Mouse (Mus musculus): ENCODE results near the gene Scd3. TPM values are rescaled to one million over a fixed set of nuclear protein-coding genes. Genes with fewer than 3 reads are reported as not detected.
A peak's percentile ranks its signal among the peaks of the same experiment; 100 is the strongest.
"Not testable (repeated sequence)": the region's sequence is repeated elsewhere in the genome, so short reads cannot be mapped to it uniquely, and the experiment has no call there.

Scd3 gene
- total RNA-seq, 1 experiment from 2014 or later: not detected

DNA sequence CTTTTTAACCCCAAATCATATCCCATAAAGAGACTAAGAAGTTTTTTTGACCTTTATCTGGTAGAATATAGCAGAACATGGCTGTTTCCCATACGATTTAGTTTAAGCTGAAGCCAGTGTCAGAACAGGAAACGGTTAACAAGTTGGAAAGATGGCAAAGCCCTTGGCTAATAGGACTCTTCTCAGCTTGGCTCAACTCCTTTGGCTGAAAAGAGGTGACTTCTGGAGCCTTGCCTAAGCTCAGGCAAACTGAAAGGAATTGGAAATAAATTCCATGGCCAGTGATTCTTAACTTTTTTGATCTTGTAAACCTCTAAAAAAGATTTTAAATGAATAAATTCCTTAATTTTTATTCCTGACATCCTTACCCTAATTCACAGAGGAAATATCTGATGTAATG, 26.7 kb downstream of the Scd3 start:
- no peak for ATAC-seq (replicated peaks; ENCODE audit: insufficient number of reproducible peaks, low FRiP score, low TSS enrichment, poor library complexity, severe bottlenecking)

- ATAC-seq (replicated peaks; ENCODE audit: insufficient number of reproducible peaks, low FRiP score, low TSS enrichment, poor library complexity, severe bottlenecking): no peak
These were observed 27.1 kb downstream of the Scd3 start for GRCm38 (mm10) chr19:44230212-44230611.

- no peak for ATAC-seq (replicated peaks; ENCODE audit: insufficient number of reproducible peaks, low FRiP score, low TSS enrichment, poor library complexity, severe bottlenecking)
These were observed 28.6 kb downstream of the Scd3 start for GRCm38 (mm10) chr19:44231608-44232151.

DNA sequence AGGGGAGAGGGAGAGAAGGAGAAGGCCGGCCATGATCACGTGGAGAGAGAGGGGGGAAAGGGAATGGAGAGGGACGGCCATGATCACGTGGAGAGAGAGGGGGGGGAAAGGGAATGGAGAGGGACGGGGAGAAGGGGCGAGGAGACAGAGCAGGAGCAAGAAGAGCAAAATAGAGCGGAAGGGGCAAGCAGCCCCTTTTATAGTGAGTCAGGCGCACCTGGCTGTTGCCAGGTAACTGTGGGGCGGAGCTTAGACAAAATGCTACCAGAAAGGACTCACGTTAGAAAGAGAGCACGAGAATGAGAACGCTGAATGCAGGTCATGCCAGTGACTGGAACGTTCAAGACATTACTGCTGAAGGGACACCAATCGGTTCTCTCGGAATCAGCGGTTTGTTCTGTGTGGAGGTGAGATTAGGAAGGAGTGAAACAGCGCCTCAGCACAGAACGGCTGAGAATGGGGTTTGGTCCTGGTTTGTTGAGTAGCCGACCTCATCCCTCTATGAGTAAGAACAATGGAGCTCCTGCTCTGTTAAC, 34.5 kb downstream of the Scd3 start:
- ATAC-seq (replicated peaks; ENCODE audit: insufficient number of reproducible peaks, low FRiP score, low TSS enrichment, poor library complexity, severe bottlenecking): no peak

DNA sequence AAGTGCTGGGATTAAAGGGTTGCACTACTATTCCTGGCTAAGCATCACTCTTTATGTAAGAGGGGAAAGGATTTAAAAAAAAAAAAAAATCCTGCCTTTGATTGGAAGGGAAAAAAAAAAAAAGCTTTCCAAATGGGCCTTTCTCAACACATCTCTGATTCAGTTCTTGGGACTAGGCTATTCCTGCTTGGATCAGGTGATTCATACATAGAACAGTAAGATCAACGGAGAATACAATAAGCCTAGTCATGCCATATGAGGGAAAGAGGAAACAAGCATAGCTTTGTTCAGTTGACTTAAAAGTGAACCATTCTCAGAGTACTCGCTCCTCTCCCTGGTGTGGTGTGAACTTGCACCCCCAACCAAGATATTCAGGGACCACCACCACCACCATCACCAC, 35.8 kb downstream of the Scd3 start:
- no peak for ATAC-seq (replicated peaks; ENCODE audit: insufficient number of reproducible peaks, low FRiP score, low TSS enrichment, poor library complexity, severe bottlenecking)

GRCm38 (mm10) chr19:44245761-44246171, 42.7 kb downstream of the Scd3 start:
- no peak for ATAC-seq (replicated peaks; ENCODE audit: insufficient number of reproducible peaks, low FRiP score, low TSS enrichment, poor library complexity, severe bottlenecking)

GRCm38 (mm10) chr19:44246341-44246911, 43.4 kb downstream of the Scd3 start:
- no peak for ATAC-seq (replicated peaks; ENCODE audit: insufficient number of reproducible peaks, low FRiP score, low TSS enrichment, poor library complexity, severe bottlenecking)

- ATAC-seq (replicated peaks; ENCODE audit: insufficient number of reproducible peaks, low FRiP score, low TSS enrichment, poor library complexity, severe bottlenecking): no peak
These were observed 44.4 kb downstream of the Scd3 start for GRCm38 (mm10) chr19:44247281-44248080.

DNA sequence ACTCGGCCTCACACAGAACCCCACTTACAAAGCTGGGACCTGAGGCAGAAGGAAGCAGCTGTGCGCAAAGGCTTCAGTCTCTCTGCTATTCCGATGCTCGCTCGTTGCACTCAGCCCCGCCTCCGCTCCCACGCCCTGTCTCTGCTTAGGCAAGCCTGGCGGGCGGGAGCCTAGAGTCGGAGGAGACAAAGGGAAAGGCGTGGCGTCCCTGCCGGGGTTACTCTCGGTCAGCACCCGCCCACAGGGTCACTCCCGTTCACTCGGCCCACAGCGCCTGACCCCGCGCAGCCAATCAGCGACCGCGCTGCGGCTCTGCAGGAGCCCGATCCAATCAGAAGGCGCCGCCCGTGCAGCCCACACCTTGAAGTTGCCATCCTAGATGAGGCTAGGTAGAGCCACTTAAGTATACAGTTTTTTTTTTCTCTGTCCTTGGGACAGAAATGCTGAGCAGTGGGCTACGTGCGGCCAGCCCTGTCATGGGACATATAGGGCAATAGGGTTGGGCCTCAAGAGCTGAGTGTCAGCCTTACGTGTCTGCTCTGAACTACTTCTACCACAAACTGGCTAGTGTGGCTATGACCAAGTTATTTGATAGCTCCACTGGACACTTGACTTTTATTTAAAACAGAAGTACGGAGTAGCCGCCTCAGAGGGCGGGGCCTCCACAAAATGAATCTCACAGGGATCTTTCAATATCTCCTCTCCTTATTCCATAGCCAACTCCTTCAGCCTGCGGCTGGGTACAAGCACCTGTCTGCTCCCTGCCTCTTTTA, 45.2 kb downstream of the Scd3 start:
- ATAC-seq (replicated peaks; ENCODE audit: insufficient number of reproducible peaks, low FRiP score, low TSS enrichment, poor library complexity, severe bottlenecking): peak; percentile 98

GRCm38 (mm10) chr19:44248854-44249351, 45.8 kb downstream of the Scd3 start:
- no peak for ATAC-seq (replicated peaks; ENCODE audit: insufficient number of reproducible peaks, low FRiP score, low TSS enrichment, poor library complexity, severe bottlenecking)

DNA sequence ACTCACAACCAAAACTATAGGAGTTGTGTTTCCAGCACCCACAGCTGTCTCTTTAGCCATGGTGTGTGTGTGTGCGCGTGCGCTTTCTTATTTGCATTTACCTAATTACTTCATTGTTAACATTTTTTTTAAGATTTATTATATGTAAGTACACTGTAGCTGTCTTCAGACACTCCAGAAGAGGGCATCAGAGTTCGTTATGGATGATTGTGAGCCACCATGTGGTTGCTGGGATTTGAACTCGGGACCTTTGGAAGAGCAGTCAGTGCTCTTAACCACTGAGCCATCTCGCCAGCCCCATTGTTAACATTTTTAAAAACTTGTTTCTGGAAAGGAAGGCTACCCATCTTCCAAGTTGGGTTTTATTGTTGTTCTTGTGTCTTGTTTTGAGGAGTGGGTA, 48.1 kb downstream of the Scd3 start:
- ATAC-seq (replicated peaks; ENCODE audit: insufficient number of reproducible peaks, low FRiP score, low TSS enrichment, poor library complexity, severe bottlenecking): not testable (repeated sequence)

DNA sequence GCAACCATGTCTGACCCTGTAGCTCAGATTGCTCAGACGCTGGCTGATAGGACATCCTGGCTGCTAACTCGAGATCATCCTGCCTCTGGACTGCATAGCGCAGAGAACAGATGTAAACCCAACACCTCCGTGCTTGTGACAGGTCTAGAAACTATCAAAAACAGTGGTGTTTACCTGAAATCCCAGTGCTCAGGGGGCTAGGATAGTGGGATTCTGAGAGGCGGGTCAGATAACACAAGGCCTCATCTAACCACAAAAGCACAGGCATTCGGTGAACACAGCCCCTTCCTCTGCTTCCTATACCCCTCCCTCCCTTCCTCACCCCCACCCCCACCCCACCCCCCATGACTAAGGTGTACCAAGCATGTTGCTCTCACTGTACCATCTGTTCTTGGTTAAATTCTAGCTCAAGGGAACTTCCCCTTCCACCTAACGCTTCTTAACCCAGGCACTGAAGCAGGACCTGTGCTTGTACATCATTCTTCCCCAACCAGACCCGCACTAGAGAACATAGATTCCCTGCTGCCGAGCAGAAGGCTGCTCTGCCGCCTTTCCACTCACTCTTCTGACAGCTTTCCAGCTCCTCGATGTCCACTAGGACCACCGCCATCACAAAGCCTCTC, 49.0 kb downstream of the Scd3 start:
- ATAC-seq (replicated peaks; ENCODE audit: insufficient number of reproducible peaks, low FRiP score, low TSS enrichment, poor library complexity, severe bottlenecking): no peak

- ATAC-seq (replicated peaks; ENCODE audit: insufficient number of reproducible peaks, low FRiP score, low TSS enrichment, poor library complexity, severe bottlenecking): not testable (repeated sequence)
These were observed 51.0 kb downstream of the Scd3 start for GRCm38 (mm10) chr19:44254106-44254505.

GRCm38 (mm10) chr19:44257377-44257966, 54.4 kb downstream of the Scd3 start:
- ATAC-seq (replicated peaks; ENCODE audit: insufficient number of reproducible peaks, low FRiP score, low TSS enrichment, poor library complexity, severe bottlenecking): no peak

DNA sequence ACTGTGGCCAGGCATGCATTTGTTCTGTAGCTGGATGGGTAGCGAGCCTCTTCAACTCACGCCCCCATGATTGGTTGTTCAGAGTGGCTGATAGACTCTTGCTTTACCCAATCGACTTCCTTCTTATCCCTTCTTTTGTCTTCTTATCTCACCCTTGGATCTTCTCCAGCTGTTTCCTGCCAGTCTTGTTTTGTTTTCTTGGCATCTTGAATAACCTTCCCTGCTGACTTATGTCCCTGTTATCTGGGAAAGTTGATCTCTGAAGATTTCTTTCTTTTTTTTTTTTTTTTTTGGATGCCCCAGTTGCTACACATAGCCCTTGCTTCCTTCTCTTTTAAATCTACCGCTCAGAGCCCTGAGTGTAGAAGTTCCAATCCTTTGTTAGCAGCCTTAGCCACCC, 56.4 kb downstream of the Scd3 start:
- no peak for ATAC-seq (replicated peaks; ENCODE audit: insufficient number of reproducible peaks, low FRiP score, low TSS enrichment, poor library complexity, severe bottlenecking)

GRCm38 (mm10) chr19:44260487-44260886, 57.4 kb downstream of the Scd3 start:
- no peak for ATAC-seq (replicated peaks; ENCODE audit: insufficient number of reproducible peaks, low FRiP score, low TSS enrichment, poor library complexity, severe bottlenecking)

DNA sequence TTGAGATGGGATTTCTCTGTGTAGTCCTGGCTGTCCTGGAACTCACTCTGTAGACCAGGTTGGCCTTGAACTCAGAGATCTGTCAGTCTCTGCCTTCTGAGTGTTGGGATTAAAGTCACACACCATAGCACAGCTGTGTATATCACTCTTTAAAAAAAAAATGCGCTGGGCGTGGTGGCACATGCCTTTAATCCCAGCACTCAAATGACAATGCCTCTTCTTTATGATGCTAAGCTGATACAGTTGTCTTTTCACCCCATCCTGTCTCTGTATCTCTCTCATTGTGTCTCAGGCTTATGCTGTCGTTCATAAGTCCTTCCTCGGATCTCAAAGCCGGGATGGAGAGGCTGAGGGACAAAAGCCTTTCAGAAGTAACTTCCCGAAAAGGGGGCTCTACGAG, 58.7 kb downstream of the Scd3 start:
- no peak for ATAC-seq (replicated peaks; ENCODE audit: insufficient number of reproducible peaks, low FRiP score, low TSS enrichment, poor library complexity, severe bottlenecking)

GRCm38 (mm10) chr19:44263581-44263980, 60.5 kb downstream of the Scd3 start:
- ATAC-seq (replicated peaks; ENCODE audit: insufficient number of reproducible peaks, low FRiP score, low TSS enrichment, poor library complexity, severe bottlenecking): no peak

All from monocyte, adult 5-6 weeks (primary cell).